Comparison of ENCODE assay signal across 20 mouse cellular contexts in the genomic region with DNA sequence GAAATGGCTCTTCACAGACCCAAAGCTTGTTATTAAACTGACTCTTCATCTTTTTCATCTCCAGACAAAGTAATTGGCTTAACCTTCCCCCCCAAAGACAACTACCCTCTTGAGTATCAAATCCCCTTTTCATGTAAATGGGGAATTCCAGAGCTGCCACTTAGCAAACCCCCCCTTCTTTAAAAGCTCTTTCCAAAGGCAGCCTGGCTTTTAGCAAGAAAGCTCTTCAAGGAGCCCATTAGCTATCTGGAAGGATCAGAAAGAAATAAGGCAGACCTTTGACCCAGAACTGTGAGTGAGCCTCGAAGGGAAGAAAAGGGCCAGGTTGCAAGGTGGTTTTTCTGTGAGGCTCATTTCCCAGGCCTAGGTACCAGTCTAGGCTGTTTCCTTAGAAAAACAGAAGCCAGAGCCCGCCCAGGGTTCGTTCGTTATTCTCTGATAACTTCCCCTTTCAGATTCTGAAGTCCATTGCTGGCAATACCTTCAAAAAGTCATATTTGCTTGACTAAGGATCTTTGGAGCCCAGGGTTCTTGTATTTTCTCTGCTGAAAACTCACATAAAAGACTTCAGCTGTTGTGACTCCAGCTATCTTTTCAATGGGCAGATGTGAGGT.
A peak's percentile ranks its signal among the peaks of the same experiment; 100 is the strongest.
DNase-seq lines count a peak whose midpoint lies in the region; ATAC-seq lines count a peak whose summit lies in the region.
"Had no signal": no experiment of that assay in that cellular context is flagged by ENCODE, and none has a peak within 500 bp of the region (broad histone marks: within the 10 kb centered on the region; RNA-seq: fewer than 3 reads in every experiment).

No protein-coding gene starts in this region.

- no peak overlapping the region for H3K27ac ChIP-seq in heart, embryonic 11.5 days (ENCODE audit: low read depth, low read length)
- H3K27ac ChIP-seq: forebrain, embryonic 12.5 days; limb, embryonic 13.5 days; liver, embryonic 15.5 days; neural tube, embryonic 15.5 days had no signal

- H3K9ac ChIP-seq in heart, embryonic 11.5 days (ENCODE audit: low read depth, low read length), result no peak overlapping the region
- H3K9ac ChIP-seq: forebrain, embryonic 12.5 days; limb, embryonic 13.5 days; liver, embryonic 15.5 days; neural tube, embryonic 15.5 days had no signal

- peak; percentile 90 for DNase-seq in heart, adult 11 months
- DNase-seq in thymus, postnatal 14 days, result peak; percentile 23
- no peak for DNase-seq in thymus, postnatal 10 days (ENCODE audit: low spot score in 2 of 2)
- peak; percentile 56 for DNase-seq in splenic B cell, adult 2 months (ENCODE audit: low read depth, low spot score)
- DNase-seq: cerebellum, adult 11 months; cerebellum, postnatal 36 days; gastrocnemius, postnatal 36 days; heart, postnatal 4 days; kidney, adult 2 months; kidney, postnatal 14 days; lung, postnatal 14 days; midbrain, embryonic 14.5 days had no signal

- H3K4me2 ChIP-seq in heart, embryonic 11.5 days, result no peak overlapping the region
- H3K4me2 ChIP-seq: forebrain, embryonic 12.5 days; limb, embryonic 13.5 days; liver, embryonic 15.5 days; neural tube, embryonic 15.5 days had no signal

- H3K9me3 ChIP-seq in heart, embryonic 11.5 days (replicated peaks; ENCODE audit: control insufficient read depth, low read length), result no peaks in the 10 kb centered on the region
- H3K9me3 ChIP-seq: forebrain, embryonic 12.5 days; limb, embryonic 13.5 days; liver, embryonic 15.5 days; neural tube, embryonic 15.5 days had no signal

- no peaks in the 10 kb centered on the region for H3K4me1 ChIP-seq in heart, embryonic 11.5 days (ENCODE audit: control insufficient read depth, insufficient read depth, low read length)
- H3K4me1 ChIP-seq: liver, embryonic 15.5 days had no signal

- no peaks in the 10 kb centered on the region for H3K36me3 ChIP-seq in heart, embryonic 11.5 days (ENCODE audit: control insufficient read depth, insufficient read depth, low read length)
- no peaks in the 10 kb centered on the region for H3K36me3 ChIP-seq in splenic B cell, adult 2 months (ENCODE audit: control insufficient read depth, insufficient read depth, low read length, poor library complexity, severe bottlenecking)
- H3K36me3 ChIP-seq: forebrain, embryonic 12.5 days; limb, embryonic 13.5 days; liver, embryonic 15.5 days; neural tube, embryonic 15.5 days had no signal

- no peak overlapping the region for H3K4me3 ChIP-seq in heart, embryonic 11.5 days (ENCODE audit: low read depth, low read length)
- H3K4me3 ChIP-seq: forebrain, embryonic 12.5 days; limb, embryonic 13.5 days; liver, embryonic 15.5 days; myocyte; neural tube, embryonic 15.5 days had no signal

- no peaks in the 10 kb centered on the region for H3K27me3 ChIP-seq in heart, embryonic 11.5 days (ENCODE audit: control insufficient read depth, insufficient read depth, low read length)
- H3K27me3 ChIP-seq in splenic B cell, adult 2 months (ENCODE audit: control insufficient read depth, insufficient read depth, low read length, poor library complexity, severe bottlenecking), result no peaks in the 10 kb centered on the region
- H3K27me3 ChIP-seq: forebrain, embryonic 12.5 days; limb, embryonic 13.5 days; liver, embryonic 15.5 days; neural tube, embryonic 15.5 days had no signal

- WGBS in heart, embryonic 11.5 days (ENCODE audit: insufficient replicate concordance), result 42% methylated on average over 4 of the region's 4 CpGs

- no peak for ATAC-seq in heart, embryonic 11.5 days (replicated peaks; ENCODE audit: insufficient number of reproducible peaks, low FRiP score, low TSS enrichment)
- peak; percentile 72; the same call in 1 of the 2 replicates for ATAC-seq in common myeloid progenitor, adult 5-6 weeks (replicated peaks; ENCODE audit: low read depth, poor library complexity, severe bottlenecking)
- ATAC-seq in activated CD4-positive, CD25-positive, alpha-beta regulatory T cell, adult 4 months, result no peak

Comparison
In these comparisons a context has a peak if more than half of its experiments do, and no peak if none do; other contexts are left out.
1. DNase-seq: peak in heart, adult 11 months (single experiment), thymus, postnatal 14 days (single experiment) and splenic B cell, adult 2 months (single experiment); none in thymus, postnatal 10 days (0 of 2).